In genomic region chrX:12062932-12063260, GRCm38 (mm10) we compare ENCODE assay signal across 15 mouse cellular contexts.
DNase-seq lines count a peak whose midpoint lies in the region; ATAC-seq and TF ChIP-seq lines count a peak whose summit lies in the region.
"Had no signal": no experiment of that assay in that cellular context is flagged by ENCODE, and none has a peak within 500 bp of the region (broad histone marks: within the 10 kb centered on the region; RNA-seq: fewer than 3 reads in every experiment).

No protein-coding gene starts in this region.

- peaks cover 14% of the 10 kb centered on the region for H3K36me3 ChIP-seq in heart, embryonic 13.5 days
- H3K36me3 ChIP-seq in heart, embryonic 10.5 days = peaks cover 13% of the 10 kb centered on the region
- no peaks in the 10 kb centered on the region; the same call in 1 of the 2 replicates for H3K36me3 ChIP-seq in forebrain, postnatal 0 days (ENCODE audit: insufficient read depth)
- H3K36me3 ChIP-seq in midbrain, embryonic 12.5 days = peaks cover 10% of the 10 kb centered on the region

- no peak for TF ChIP-seq CTCF in forebrain, postnatal 0 days (IDR thresholded peaks at IDR 0.05; ENCODE audit: low read depth)

- DNase-seq in heart, embryonic 10.5 days (ENCODE audit: low spot score) = no peak
- peak; percentile 60 for DNase-seq in Muller cell, postnatal 12 days (ENCODE audit: inconsistent ontology term)
- no peak for DNase-seq in forebrain, postnatal 0 days
- DNase-seq in layer of hippocampus, postnatal 36 days = no peak
- DNase-seq in cerebellum, adult 9-11 months = no peak
- DNase-seq: cerebellum, adult 18-20 months; heart, adult 11 months; liver, embryonic 13.5 days; lung, postnatal 10 days; spleen, adult 18-20 months; thymus, postnatal 36 days had no signal

- H3K9me3 ChIP-seq in heart, embryonic 13.5 days = no peaks in the 10 kb centered on the region
- H3K9me3 ChIP-seq in heart, embryonic 10.5 days = no peaks in the 10 kb centered on the region
- H3K9me3 ChIP-seq in forebrain, postnatal 0 days (ENCODE audit: low read length) = no peaks in the 10 kb centered on the region
- H3K9me3 ChIP-seq in midbrain, embryonic 12.5 days = no peaks in the 10 kb centered on the region
- H3K9me3 ChIP-seq: liver, embryonic 13.5 days had no signal

- peaks cover 78% of the 10 kb centered on the region for H3K4me1 ChIP-seq in heart, embryonic 13.5 days
- H3K4me1 ChIP-seq in heart, embryonic 10.5 days = peaks cover 72% of the 10 kb centered on the region
- no peaks in the 10 kb centered on the region; the same call in 1 of the 2 replicates for H3K4me1 ChIP-seq in forebrain, postnatal 0 days (ENCODE audit: insufficient read depth)
- peaks cover 72% of the 10 kb centered on the region for H3K4me1 ChIP-seq in midbrain, embryonic 12.5 days

- H3K9ac ChIP-seq in heart, embryonic 13.5 days = peak overlapping the region; percentile 10; the same call in 1 of the 2 replicates
- H3K9ac ChIP-seq in forebrain, postnatal 0 days = 0 out of 2 replicates have a peak overlapping the region, but pooled peaks have one; percentile 10
- 0 out of 2 replicates have a peak overlapping the region, but pooled peaks have one; percentile 15 for H3K9ac ChIP-seq in midbrain, embryonic 12.5 days (replicated peaks)
- H3K9ac ChIP-seq: liver, embryonic 13.5 days had no signal

- peaks cover 75% of the 10 kb centered on the region for H3K27me3 ChIP-seq in heart, embryonic 13.5 days (replicated peaks)
- H3K27me3 ChIP-seq in heart, embryonic 10.5 days (ENCODE audit: insufficient read depth, poor library complexity, severe bottlenecking) = peaks cover 72% of the 10 kb centered on the region
- H3K27me3 ChIP-seq in forebrain, postnatal 0 days (ENCODE audit: insufficient read depth, low read length) = no peaks in the 10 kb centered on the region
- H3K27me3 ChIP-seq in midbrain, embryonic 12.5 days = peaks cover 64% of the 10 kb centered on the region
- H3K27me3 ChIP-seq: CH12.LX had no signal

- no peak overlapping the region for H3K4me2 ChIP-seq in heart, embryonic 13.5 days
- 0 out of 2 replicates have a peak overlapping the region, but pooled peaks have one; percentile 10 for H3K4me2 ChIP-seq in forebrain, postnatal 0 days (ENCODE audit: low read depth)
- H3K4me2 ChIP-seq in midbrain, embryonic 12.5 days (replicated peaks) = peak overlapping the region; percentile 34
- H3K4me2 ChIP-seq: liver, embryonic 13.5 days had no signal

- ATAC-seq in heart, embryonic 13.5 days (ENCODE audit: extremely low read depth, insufficient number of reproducible peaks, low FRiP score, low TSS enrichment) = no peak
- no peak for ATAC-seq in forebrain, postnatal 0 days
- ATAC-seq in midbrain, embryonic 12.5 days (ENCODE audit: low FRiP score, low read depth) = peak; percentile 55; the same call in 1 of the 2 replicates
- no peak for ATAC-seq in megakaryocyte, adult 5-6 weeks (ENCODE audit: poor library complexity, severe bottlenecking)

- 30% methylated on average over 6 of the region's 6 CpGs for WGBS in heart, embryonic 13.5 days
- 30% methylated on average over 6 of the region's 6 CpGs for WGBS in heart, embryonic 10.5 days
- 21% methylated on average over 6 of the region's 6 CpGs for WGBS in forebrain, postnatal 0 days
- 25% methylated on average over 6 of the region's 6 CpGs for WGBS in midbrain, embryonic 12.5 days

- no peak overlapping the region for H3K27ac ChIP-seq in heart, embryonic 13.5 days (replicated peaks)
- H3K27ac ChIP-seq in heart, embryonic 10.5 days = no peak overlapping the region
- 0 out of 2 replicates have a peak overlapping the region, but pooled peaks have one; percentile 9 for H3K27ac ChIP-seq in forebrain, postnatal 0 days (ENCODE audit: low read depth, low read length)
- H3K27ac ChIP-seq in midbrain, embryonic 12.5 days (replicated peaks) = peak overlapping the region; percentile 72
- H3K27ac ChIP-seq: liver, embryonic 13.5 days had no signal

- H3K4me3 ChIP-seq in heart, embryonic 13.5 days = no peak overlapping the region
- H3K4me3 ChIP-seq in heart, embryonic 10.5 days = no peak overlapping the region
- H3K4me3 ChIP-seq in forebrain, postnatal 0 days (ENCODE audit: low read depth, low read length) = no peak overlapping the region
- no peak overlapping the region for H3K4me3 ChIP-seq in midbrain, embryonic 12.5 days
- H3K4me3 ChIP-seq: liver, embryonic 13.5 days had no signal

Comparison
In these comparisons a context has a peak if more than half of its experiments do, and no peak if none do; other contexts are left out.
1. H3K27ac ChIP-seq: peak in forebrain, postnatal 0 days (single experiment) and midbrain, embryonic 12.5 days (single experiment); none in heart, embryonic 13.5 days (single experiment) and heart, embryonic 10.5 days (single experiment).
2. Peak in every context shown above with its lines, with median percentiles within 50 percentile points of each other: H3K9ac ChIP-seq.